Mouse (Mus musculus): Measurements from ENCODE around the gene Usp7.

GRCm38 (mm10) chr16:8668386-8668785 is 123.7 kb downstream of the Usp7 start:
- TF ChIP-seq EP300 (IDR thresholded peaks at IDR 0.05) (no peak), CTCF (IDR thresholded peaks at IDR 0.05) (no peak)
